Mouse (Mus musculus) liver, embryonic 15.5 days (tissue): ENCODE results near the gene Hexim1. TPM values are rescaled to one million over a fixed set of nuclear protein-coding genes. Genes with fewer than 3 reads are reported as not detected.

Experiments used
- ATAC-seq: fragments of 200-750 bp; cut with Nextera tagmentation; 2 replicates; pipeline ENCODE4 v1.8.0; 2017; ENCODE audit warnings: moderate number of reproducible peaks, mild to moderate bottlenecking, moderate library complexity; ENCODE audit not compliant: insufficient read depth
- H3K27ac ChIP-seq: fragments of 300-500 bp; sonication (generic); replicated peaks from 2 replicates; pipeline ENCODE4 v1.5.1; 2015; ENCODE audit warnings: mild to moderate bottlenecking, inconsistent platforms
- H3K27me3 ChIP-seq: fragments of 300-500 bp; sonication (generic); 2 replicates; pipeline ENCODE4 v1.6.1; 2015; ENCODE audit warnings: mild to moderate bottlenecking, inconsistent platforms
- H3K36me3 ChIP-seq: fragments of 300-500 bp; sonication (generic); replicated peaks from 2 replicates; pipeline ENCODE4 v1.6.1; 2015; ENCODE audit warnings: moderate library complexity, mild to moderate bottlenecking, inconsistent platforms
- H3K4me1 ChIP-seq: fragments of 300-500 bp; sonication (generic); replicated peaks from 2 replicates; pipeline ENCODE4 v1.6.1; 2015; ENCODE audit warnings: inconsistent platforms
- H3K4me2 ChIP-seq: fragments of 300-500 bp; sonication (generic); 2 replicates; pipeline ENCODE4 v1.6.1; 2015; ENCODE audit warnings: moderate library complexity, mild to moderate bottlenecking, inconsistent platforms
- H3K4me3 ChIP-seq: fragments of 300-500 bp; sonication (generic); replicated peaks from 2 replicates; pipeline ENCODE4 v1.5.1; 2015; ENCODE audit warnings: mild to moderate bottlenecking, inconsistent platforms
- H3K9ac ChIP-seq: fragments of 300-500 bp; sonication (generic); 2 replicates; pipeline ENCODE4 v1.6.1; 2015; ENCODE audit warnings: moderate library complexity, mild to moderate bottlenecking, inconsistent platforms
- H3K9me3 ChIP-seq: fragments of 300-500 bp; sonication (generic); replicated peaks from 2 replicates; pipeline ENCODE4 v1.6.1; 2016; ENCODE audit warnings: inconsistent platforms
- WGBS: fragments of 180-500 bp; shearing (Covaris S2); methylation state at CpG from one replicate; pipeline ENCODE4 v1.1.7; 2015; ENCODE audit warnings: mixed read lengths; ENCODE audit not compliant: insufficient replicate concordance; 5-methylcytosine and 5-hydroxymethylcytosine counted together
- polyA plus RNA-seq: library from polyadenylated mRNA; unstranded; fragments of >200 nt; fragmentation: Nextera tagmentation; extraction: Ambion mirVana; gene quantifications from 2 replicates; pipeline ENCODE4 v1.2.1, GENCODE M21; 2015

Gene Hexim1
- polyA plus RNA-seq, 1 experiment from 2014 or later = 1.8 TPM

GRCm38 (mm10) chr11:103120315-103120714, 4.3 kb downstream of the Hexim1 start:
- no peak overlapping the region for H3K9ac ChIP-seq
- no peaks in the 10 kb centered on the region for H3K27me3 ChIP-seq
- no peak overlapping the region for H3K27ac ChIP-seq
- 69% methylated on average over 5 of the region's 5 CpGs for WGBS
- H3K4me1 ChIP-seq = peaks cover 26% of the 10 kb centered on the region
- H3K36me3 ChIP-seq = no peaks in the 10 kb centered on the region
- no peak overlapping the region for H3K4me2 ChIP-seq
- no peak overlapping the region for H3K4me3 ChIP-seq
- ATAC-seq = no peak
- H3K9me3 ChIP-seq = no peaks in the 10 kb centered on the region

- peaks cover 57% of the 10 kb centered on the region for H3K4me1 ChIP-seq
- H3K27ac ChIP-seq = peak within 1 kb of the TSS; percentile 96
- peak; percentile 27 for ATAC-seq
- H3K36me3 ChIP-seq = 0 out of 2 replicates have a peak, but pooled peaks cover 2% of the 10 kb centered on the region
- peak within 1 kb of the TSS; percentile 97 for H3K4me3 ChIP-seq
- H3K4me2 ChIP-seq = peak within 1 kb of the TSS; percentile 78
- H3K27me3 ChIP-seq = no peaks in the 10 kb centered on the region
- no peaks in the 10 kb centered on the region for H3K9me3 ChIP-seq
- 1% methylated on average over 39 of the region's 39 CpGs for WGBS
- peak within 1 kb of the TSS; percentile 100 for H3K9ac ChIP-seq
These were observed 15.9 kb downstream of the Hexim1 start, which contains the start of gene Hexim2 for GRCm38 (mm10) chr11:103131701-103132575. Gene Hexim2, plus strand, starts transcription at chr11:103132429.

- H3K36me3 ChIP-seq = 0 out of 2 replicates have a peak, but pooled peaks cover 2% of the 10 kb centered on the region
- peak overlapping the region; percentile 96 for H3K27ac ChIP-seq
- H3K4me2 ChIP-seq = peak overlapping the region; percentile 78
- peak; percentile 87 for ATAC-seq
- no peaks in the 10 kb centered on the region for H3K27me3 ChIP-seq
- H3K4me1 ChIP-seq = peaks cover 61% of the 10 kb centered on the region
- peak overlapping the region; percentile 100 for H3K9ac ChIP-seq
- peak overlapping the region; percentile 97 for H3K4me3 ChIP-seq
- 1% methylated on average over 58 of the region's 58 CpGs for WGBS
- no peaks in the 10 kb centered on the region for H3K9me3 ChIP-seq
These were observed 16.8 kb downstream of the Hexim1 start for GRCm38 (mm10) chr11:103132576-103133455.

GRCm38 (mm10) chr11:103133456-103134185, 17.6 kb downstream of the Hexim1 start:
- H3K4me1 ChIP-seq = peaks cover 61% of the 10 kb centered on the region
- 0 out of 2 replicates have a peak, but pooled peaks have one; percentile 2 for ATAC-seq
- no peaks in the 10 kb centered on the region for H3K9me3 ChIP-seq
- H3K4me3 ChIP-seq = peak overlapping the region; percentile 97
- peak overlapping the region; percentile 78 for H3K4me2 ChIP-seq
- no peaks in the 10 kb centered on the region for H3K27me3 ChIP-seq
- peak overlapping the region; percentile 96 for H3K27ac ChIP-seq
- peak overlapping the region; percentile 71 for H3K9ac ChIP-seq
- WGBS = 42% methylated on average over 6 of the region's 6 CpGs
- peaks cover 8% of the 10 kb centered on the region for H3K36me3 ChIP-seq

GRCm38 (mm10) chr11:103134221-103134620, 18.2 kb downstream of the Hexim1 start:
- Histone ChIP-seq H3K27me3 (no peaks in the 10 kb centered on the region), H3K4me3 (peak overlapping the region; percentile 97; the same call in 1 of the 2 replicates), H3K9me3 (no peaks in the 10 kb centered on the region), H3K4me1 (peaks cover 61% of the 10 kb centered on the region), H3K27ac (peak overlapping the region; percentile 96), H3K36me3 (peaks cover 14% of the 10 kb centered on the region), H3K4me2 (peak overlapping the region; percentile 78), H3K9ac (peak overlapping the region; percentile 71; the same call in 1 of the 2 replicates)
- ATAC-seq = no peak
- 57% methylated on average over 3 of the region's 3 CpGs for WGBS

GRCm38 (mm10) chr11:103136039-103136577, 20.1 kb downstream of the Hexim1 start:
- peak overlapping the region; percentile 78 for H3K4me2 ChIP-seq
- H3K36me3 ChIP-seq = peaks cover 19% of the 10 kb centered on the region
- peak overlapping the region; percentile 96; the same call in 1 of the 2 replicates for H3K27ac ChIP-seq
- ATAC-seq = no peak
- H3K9ac ChIP-seq = no peak overlapping the region
- no peaks in the 10 kb centered on the region for H3K9me3 ChIP-seq
- no peaks in the 10 kb centered on the region for H3K27me3 ChIP-seq
- peaks cover 58% of the 10 kb centered on the region for H3K4me1 ChIP-seq
- H3K4me3 ChIP-seq = no peak overlapping the region
- 17% methylated on average over 8 of the region's 8 CpGs for WGBS

- H3K4me1 ChIP-seq = peaks cover 65% of the 10 kb centered on the region
- WGBS = 75% methylated on average over 14 of the region's 14 CpGs
- ATAC-seq = no peak
- H3K4me3 ChIP-seq = no peak overlapping the region
- no peaks in the 10 kb centered on the region for H3K9me3 ChIP-seq
- peak overlapping the region; percentile 55 for H3K27ac ChIP-seq
- no peak overlapping the region for H3K9ac ChIP-seq
- peaks cover 19% of the 10 kb centered on the region for H3K36me3 ChIP-seq
- H3K27me3 ChIP-seq = no peaks in the 10 kb centered on the region
- H3K4me2 ChIP-seq = no peak overlapping the region
These were observed 24.1 kb downstream of the Hexim1 start for GRCm38 (mm10) chr11:103139951-103140762.

GRCm38 (mm10) chr11:103140763-103141100, 24.7 kb downstream of the Hexim1 start:
- H3K9me3 ChIP-seq = no peaks in the 10 kb centered on the region
- no peak for ATAC-seq
- H3K36me3 ChIP-seq = peaks cover 19% of the 10 kb centered on the region
- WGBS = 52% methylated on average over 6 of the region's 6 CpGs
- no peaks in the 10 kb centered on the region for H3K27me3 ChIP-seq
- peak overlapping the region; percentile 55 for H3K27ac ChIP-seq
- H3K4me2 ChIP-seq = no peak overlapping the region
- H3K9ac ChIP-seq = no peak overlapping the region
- H3K4me3 ChIP-seq = no peak overlapping the region
- peaks cover 61% of the 10 kb centered on the region for H3K4me1 ChIP-seq

- H3K4me1 ChIP-seq = peaks cover 55% of the 10 kb centered on the region
- no peak overlapping the region for H3K9ac ChIP-seq
- no peak overlapping the region for H3K4me3 ChIP-seq
- peak; percentile 20 for ATAC-seq
- H3K4me2 ChIP-seq = no peak overlapping the region
- no peaks in the 10 kb centered on the region for H3K9me3 ChIP-seq
- H3K27me3 ChIP-seq = no peaks in the 10 kb centered on the region
- 53% methylated on average over 11 of the region's 11 CpGs for WGBS
- H3K36me3 ChIP-seq = peaks cover 19% of the 10 kb centered on the region
- peak overlapping the region; percentile 55 for H3K27ac ChIP-seq
These were observed 25.3 kb downstream of the Hexim1 start for GRCm38 (mm10) chr11:103141101-103141943.
